Mouse (Mus musculus): ENCODE data around the gene Clec4e. TPM values are rescaled to one million over a fixed set of nuclear protein-coding genes. Genes with fewer than 3 reads are reported as not detected.
"Not testable (repeated sequence)": the region's sequence is repeated elsewhere in the genome, so short reads cannot be mapped to it uniquely, and the experiment has no call there.

The Clec4e gene
- polyA plus RNA-seq (2012; rRNA removed) = 0.10 and 0.28 TPM in 2 replicates

DNA sequence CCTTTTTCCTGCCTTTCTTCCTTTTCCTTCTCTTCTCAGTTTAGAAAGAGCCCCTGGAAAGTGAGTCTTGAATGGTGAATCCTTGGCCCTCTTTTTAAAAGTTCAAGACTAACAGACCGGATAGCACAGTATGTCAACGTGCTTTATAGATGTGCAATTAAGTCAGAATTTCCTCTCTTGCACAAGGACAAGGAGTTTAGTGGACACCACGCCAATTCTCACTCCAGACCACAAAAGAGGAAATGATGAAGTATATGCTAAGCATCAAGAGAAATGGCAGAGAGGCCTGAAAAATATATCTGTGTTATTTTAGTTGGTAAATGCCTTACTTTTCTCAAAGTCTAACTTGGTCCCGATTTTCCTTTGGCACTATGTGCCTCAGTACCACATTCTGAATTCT is at the start of gene Clec4e:
TSS of gene Clec4e (minus strand) at position 118 of the 400 bp plus-strand sequence.
- no peak for DNase-seq (ENCODE audit: low read depth)

DNA sequence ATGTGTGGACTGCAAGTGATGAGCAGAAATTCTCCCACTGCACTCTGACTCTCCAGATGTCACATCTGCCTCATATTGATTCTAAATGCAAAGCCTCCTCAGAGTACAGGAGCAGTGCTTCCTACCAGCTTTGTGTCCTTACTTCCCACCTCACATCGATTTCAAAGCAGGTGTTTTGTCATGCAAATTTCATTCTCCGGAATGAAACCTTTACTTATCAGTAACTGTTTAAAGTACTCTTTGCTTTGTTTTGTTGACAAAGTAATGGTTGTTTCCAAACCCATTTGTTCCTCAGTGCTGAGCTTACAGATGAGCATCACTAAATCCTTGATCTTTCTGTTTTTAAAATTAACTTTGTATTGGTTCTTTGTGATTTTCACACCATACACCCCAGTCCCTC is 42.8 kb upstream of the Clec4e start:
- no peak for DNase-seq (ENCODE audit: low read depth)

DNA sequence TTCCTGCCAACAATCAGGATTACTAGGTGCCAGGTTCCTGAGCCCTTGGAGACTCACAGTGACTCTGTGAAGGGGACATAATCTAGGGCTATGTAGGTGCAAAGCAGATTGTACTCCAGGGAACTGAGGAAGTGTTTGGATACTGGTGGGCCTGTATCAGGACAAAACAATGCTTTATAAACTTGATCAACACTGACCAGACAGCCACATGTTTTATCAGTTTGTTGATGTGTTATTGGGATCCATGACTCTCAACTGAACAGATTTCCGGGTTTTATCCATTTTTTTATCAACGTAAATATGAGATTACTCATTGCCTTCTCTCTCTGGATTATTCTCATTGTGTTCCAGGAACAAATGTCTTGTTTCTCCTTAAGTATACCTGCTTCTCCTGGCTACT is 18.4 kb upstream of the Clec4e start, which contains the start of gene Vmn2r19:
TSS of gene Vmn2r19 (plus strand) at position 301 of the 400 bp plus-strand sequence.
- no peak for DNase-seq (ENCODE audit: low read depth)

DNA sequence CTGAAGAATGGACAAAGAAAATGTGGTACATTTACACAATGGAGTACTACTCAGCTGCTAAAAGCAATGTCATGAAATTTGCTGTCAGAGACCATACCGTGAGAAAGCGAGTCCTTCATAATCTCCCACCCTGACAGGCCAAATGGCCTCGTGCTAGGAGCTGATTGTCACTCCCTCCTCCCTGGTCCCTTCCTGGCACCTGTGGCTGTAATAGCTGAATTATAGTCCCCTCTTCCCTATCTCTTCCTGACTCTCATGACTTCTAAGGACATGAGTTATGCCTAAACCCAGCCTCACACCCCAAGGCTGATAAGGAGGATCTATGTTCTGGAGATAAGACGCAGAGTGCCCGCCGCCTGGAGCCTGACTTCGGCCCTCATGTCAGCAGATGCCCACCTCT is 16.6 kb upstream of the Clec4e start:
- DNase-seq (ENCODE audit: low read depth) = not testable (repeated sequence)

DNA sequence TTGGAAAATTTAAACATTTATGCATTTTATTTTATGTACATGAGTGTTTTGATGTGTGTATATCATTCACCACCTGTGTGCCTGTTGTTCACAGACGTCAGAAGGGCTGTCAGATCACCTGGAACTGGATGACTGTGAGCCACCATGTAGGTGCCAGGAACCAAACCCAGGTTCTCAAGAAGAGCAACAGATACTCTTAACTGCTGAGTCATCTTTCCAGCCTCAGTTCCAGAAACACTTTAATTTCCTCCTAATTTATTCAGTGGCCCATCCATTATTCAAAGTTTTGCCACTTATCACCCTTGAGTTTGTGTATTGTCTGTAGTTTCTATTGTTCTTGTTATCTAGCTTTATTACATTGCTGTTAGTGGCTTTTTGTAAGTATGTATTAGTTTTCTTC is 7.0 kb upstream of the Clec4e start:
- no peak for DNase-seq (ENCODE audit: low read depth)

DNA sequence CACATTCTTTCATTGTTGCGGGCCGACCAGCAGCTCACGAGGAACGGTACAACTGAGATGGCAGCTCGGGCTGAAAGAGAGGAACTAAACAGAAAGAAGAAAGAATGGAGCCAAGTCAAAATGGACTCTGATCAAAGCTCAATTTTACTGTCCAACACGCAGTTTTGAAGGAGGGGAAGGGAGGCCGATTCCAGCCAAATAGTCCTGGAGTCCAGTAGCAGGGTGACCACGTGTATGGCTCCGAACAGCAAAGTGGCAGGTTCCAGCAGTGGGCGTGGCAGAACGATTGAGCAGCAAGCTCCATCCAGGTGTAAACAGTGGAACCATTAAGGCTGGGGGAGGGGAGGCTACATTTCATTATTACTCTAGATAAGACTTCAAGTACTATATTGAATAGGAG is 3.8 kb upstream of the Clec4e start:
- DNase-seq (ENCODE audit: low read depth) = not testable (repeated sequence)

DNA sequence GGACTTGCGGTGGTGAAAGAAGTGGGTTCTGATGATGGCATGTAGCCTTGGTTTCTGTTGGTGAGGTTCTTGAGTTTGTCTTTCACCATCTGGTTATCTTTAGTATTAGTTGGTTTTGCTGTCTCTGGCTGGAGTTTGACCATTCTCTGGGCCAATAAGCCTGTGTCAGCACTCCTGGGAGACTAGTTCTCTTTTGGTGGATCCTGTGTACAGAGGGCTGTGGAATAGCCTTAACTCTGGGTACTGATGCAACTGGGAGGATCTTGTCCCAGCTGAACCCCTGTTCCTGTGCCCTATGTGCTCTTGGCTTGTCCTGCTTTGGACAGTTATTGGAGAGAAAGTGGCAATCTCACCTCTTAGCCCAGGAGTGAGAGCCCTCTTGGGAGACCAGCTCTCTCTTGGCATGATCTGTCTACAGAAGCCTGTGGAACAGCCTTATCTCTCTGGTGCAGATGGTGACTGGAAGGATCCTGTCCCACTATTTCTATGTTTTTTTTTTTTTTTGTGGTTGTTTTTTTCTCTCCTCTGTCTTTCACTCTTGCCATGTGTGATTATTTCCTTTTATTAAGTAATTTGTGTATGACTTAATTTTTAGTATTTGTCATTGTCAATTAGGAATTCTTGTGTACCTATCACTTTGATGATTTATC is 3.2 kb upstream of the Clec4e start:
- no peak for DNase-seq (ENCODE audit: low read depth)

DNA sequence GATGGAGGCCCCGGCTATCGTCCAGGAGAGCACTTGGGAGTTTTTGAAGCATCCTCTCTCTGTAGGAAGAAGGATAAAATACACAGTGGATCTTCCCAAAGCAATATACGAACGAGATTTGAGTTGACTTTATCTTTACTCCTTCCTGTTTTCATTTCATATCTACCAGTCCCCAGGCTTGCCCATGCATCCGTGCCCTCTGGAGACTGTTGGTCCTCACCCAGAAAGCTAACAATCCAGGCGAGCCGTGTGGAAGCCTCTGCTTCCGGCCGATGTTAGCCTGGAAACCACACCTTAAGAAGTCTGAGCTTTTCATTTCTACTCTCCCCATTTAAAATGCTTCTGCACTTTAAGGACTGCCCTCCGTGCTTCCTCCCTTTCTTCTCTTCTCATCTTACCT is 739 bp downstream of the Clec4e start:
- no peak for DNase-seq (ENCODE audit: low read depth)

DNA sequence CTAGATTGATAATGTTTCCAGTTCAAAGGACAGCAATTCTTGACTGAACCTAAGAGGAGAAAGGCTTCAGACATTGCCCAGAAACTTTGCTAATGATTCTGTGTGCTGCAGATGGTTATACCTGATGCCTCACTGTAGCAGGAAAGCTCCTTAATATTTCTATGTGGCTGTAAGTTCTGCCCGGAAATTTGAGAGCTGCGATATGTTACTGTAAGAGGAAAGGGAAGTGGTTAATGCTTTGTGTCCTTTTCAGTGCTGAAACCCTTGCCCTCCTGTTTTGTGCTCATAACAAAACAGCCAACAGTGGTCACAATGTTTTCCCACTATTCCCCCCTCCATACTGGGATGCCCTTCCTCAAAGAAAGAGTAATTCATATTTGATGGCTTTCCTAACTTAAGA is 3.4 kb downstream of the Clec4e start:
- DNase-seq (ENCODE audit: low read depth) = no peak

DNA sequence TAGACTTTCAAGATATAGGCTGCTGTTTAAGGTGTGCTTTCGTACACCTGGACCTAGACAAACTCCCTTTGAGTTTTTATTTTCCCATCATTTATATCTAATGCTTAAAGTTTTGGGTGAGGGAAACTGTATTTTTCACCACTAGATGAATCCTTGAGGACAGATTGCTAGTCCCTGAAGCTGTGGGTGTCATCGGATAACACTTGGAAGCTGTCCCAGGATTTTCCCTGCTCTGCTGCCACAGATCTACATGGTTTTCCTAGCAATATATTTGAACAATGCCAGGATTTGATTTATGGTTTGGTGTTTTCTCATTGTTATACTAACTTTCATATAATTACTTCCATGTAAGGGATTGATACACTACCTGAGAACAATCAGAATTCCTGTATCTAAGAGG is 10.2 kb downstream of the Clec4e start:
- no peak for DNase-seq (ENCODE audit: low read depth)

DNA sequence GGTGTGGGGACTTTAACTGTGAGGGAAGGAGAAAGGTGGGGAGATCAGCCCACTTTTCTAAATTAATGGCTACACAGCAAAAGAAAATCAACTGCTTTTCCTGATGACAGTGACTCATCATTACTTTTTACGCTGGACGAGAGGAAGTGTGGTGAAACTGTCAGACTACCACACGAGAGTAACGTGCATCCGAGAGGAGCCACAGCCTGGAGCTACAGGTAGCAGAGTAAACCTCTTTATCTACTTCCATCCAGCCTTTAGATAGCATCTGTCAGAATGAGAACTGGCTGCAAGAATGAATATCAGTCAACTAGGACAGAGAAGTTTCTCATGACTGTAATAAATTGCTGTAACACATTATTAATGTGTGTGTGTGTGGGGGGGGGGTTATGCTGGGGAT is 22.7 kb downstream of the Clec4e start:
- no peak for DNase-seq (ENCODE audit: low read depth)

DNA sequence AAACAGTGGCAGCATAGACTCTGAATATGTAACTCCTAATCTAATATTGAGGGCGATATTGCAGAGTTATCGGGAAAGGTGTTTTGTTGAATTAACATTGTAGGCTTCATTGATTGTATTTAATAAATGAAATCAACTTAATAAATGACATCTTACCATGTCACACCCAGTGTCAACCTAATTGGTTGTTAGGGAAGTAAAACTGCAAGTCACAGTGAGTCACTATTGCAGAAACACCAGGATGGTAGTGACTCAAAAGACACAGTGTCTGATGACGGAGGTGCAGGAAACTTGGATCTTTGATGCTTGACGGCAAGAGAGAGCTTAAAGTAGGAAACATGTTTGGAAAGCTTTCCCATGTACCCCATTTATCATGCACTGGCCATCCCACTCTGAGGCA is 23.9 kb downstream of the Clec4e start:
- no peak for DNase-seq (ENCODE audit: low read depth)

DNA sequence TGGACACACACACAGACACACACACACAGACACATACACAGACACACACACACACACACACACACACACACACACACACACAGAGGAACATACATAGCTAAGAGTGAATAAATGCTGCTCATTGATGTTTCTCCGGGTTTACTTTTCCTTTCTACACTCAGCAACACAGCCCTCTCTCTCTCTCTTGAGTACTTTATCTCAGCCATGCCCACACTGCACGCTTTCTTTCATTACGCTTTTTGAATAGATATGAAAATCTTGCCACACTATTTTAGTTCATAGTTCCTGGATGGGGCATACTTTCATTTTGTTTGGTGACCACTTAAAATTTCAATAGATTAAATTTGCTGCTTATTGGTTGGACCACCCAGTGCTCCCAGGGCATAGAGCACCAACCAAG is 25.5 kb downstream of the Clec4e start:
- DNase-seq (ENCODE audit: low read depth) = no peak

DNA sequence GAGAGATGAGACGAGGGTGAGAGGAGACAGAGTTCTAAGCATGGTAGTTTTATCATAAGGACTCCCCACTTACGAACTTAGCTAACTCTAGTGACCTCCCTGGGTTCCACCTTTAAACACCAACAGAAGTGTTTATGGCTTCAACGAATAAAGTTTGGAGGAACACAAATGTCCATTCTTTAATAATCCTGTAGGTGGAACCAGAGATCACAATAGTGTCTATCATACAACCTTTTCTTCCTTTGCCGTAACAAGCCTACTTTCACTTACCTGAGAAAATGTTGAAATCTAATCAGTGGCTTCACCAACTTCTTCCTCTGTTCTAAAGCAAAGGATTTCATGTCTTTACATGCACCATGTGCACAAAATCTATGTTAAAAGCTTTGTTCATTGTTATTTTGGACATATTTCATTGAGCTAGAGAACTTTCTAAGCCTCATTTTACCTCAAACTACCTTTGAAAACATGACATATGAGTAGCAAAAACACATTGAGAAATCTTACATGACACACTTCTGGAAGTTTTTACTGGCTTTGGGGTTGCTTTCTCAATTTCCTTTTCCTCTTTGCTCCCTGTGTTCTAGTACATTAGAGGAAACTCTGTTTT is 28.0 kb downstream of the Clec4e start, which contains the start of gene Clec4d:
TSS of gene Clec4d (plus strand) at position 557 of the 607 bp plus-strand sequence.
- no peak for DNase-seq (ENCODE audit: low read depth)

DNA sequence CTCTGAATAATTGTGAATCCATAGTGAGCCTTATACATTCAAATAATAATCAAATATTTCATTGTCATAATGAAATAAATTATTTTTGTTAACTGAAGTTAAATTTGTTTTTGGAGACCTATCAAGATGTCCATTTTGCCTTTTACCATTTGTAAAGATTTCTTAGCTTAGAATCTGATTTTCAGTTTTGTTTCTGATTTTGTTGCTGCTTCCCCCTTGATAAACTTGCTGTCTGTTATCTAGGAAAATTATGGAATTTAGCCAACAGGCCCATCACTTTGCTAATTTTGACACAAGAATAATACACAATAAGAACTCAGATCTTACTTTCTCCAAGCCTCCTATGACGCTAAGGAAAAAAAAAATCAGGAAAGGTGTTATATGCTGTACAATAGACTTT is 28.8 kb downstream of the Clec4e start:
- no peak for DNase-seq (ENCODE audit: low read depth)

DNA sequence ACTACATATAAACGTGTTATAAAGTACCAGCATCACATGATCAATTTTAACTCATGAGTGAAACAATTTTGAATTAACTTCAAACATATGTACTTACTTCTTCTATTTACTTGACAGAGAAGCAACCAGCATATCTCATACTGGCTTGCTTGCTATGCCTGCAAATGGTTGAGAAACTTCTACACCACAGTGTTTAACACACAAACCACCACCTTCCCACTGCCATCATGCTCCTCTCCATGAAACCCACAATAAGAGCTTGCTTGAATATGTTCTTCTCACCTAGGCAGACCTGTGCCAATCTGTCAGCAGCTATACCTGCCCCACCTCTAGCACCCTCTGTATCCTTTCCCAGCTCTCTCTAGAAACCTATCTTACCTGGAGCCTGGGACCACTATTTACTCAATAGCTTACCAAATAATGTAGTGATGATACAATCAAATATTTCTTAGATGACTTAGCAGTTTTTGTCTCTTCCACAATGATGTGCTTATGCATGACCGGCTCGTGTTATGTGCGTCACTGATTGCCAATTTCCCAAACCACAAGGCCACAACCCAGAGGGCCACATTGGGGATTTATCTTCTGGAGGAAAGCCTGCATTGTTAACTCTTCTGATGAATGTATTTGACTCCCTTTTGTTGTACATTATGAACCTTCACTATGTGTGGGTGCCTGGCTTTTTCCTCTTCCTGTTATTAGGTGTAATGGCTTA is 29.6 kb downstream of the Clec4e start:
- no peak for DNase-seq (ENCODE audit: low read depth)

DNA sequence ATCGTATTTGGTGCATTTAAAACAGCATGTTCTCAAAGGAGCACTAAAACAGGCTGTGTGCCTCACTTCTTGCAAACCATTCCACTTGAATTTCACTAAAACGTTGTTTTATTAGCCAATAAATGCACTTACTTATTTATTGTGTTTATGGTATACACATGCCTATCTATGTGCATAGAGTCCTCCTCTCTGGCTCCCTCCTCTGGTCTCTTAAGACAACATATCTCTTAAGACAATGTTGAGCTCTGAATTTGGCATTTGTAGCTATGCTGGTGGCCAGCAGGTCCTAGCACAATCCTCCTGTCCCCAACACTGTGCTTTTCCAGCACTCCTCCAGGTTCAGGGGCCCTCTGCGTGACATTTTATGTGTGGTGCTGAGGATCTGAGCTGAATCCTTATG is 30.7 kb downstream of the Clec4e start:
- DNase-seq (ENCODE audit: low read depth) = no peak

DNA sequence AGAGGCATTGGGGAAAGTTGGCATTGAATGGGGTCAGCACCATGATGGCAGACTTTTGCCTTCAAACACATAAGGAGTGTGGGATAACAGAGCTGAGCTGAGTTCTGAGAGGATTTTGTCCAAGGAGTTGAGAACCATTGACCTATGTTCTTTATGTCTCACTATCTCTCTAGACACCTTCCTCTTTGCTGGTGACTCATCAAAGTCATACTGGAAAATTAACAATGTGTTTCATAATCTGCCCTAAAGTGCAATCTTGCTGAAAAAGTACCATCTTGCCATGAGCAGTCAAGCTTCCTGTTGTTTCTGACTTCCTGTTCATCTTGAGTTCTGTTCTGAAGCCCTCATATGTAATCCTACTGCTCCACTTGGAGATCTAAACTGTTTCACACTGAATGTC is 36.9 kb downstream of the Clec4e start:
- no peak for DNase-seq (ENCODE audit: low read depth)

DNA sequence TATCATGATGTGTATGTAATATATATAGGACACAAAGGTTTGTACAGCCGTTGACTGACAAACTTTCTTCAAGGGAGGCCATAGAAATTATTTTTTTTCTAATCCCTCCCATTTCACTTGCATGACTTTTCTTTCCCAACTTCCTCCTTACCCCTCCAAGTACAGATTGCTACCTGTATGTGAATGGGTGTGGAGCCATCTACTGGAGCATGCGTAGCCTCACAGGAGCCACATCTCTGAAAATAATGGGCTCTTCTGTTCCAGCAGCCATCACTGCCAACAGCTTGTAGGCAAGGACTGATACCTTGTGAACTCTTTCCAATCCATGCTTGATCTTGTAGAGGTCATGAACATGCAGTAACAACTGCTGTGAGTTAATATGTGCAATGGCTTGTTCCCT is 40.8 kb downstream of the Clec4e start:
- not testable (repeated sequence) for DNase-seq (ENCODE audit: low read depth)

DNA sequence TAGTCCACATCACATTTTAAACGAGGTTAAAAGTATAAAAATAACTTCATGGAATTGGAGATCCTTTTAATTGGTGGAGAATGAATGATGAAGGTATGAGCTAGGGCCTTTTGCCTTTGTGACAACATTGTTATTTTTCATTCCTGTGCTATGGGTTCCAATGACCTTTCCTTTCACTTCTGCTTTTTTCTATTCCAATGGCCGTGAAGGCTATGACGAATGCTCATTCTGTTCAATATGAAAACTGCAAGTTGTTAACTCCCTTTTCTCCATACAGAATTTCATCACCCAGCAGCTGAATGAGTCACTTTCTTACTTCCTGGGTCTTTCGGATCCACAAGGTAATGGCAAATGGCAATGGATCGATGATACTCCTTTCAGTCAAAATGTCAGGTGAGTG is 45.5 kb downstream of the Clec4e start:
- no peak for DNase-seq (ENCODE audit: low read depth)

DNA sequence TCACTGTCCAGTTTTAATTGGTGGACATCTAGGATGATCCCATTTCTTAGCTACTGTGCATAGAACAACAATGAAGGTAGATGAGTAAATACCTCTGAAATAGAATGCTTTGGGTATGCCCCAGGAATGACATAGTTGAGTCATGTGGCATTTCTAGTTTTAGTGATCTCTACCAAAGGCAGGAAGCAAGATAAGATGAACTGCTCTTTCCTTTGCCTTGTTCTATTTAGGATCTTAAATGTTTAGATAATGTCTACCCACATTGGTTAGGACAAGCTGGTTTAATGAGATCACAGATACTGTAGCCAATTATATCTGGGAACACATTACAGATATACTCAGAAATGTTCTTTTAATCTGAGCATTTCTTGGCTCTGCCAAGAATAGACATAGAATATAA is 52.1 kb downstream of the Clec4e start:
- DNase-seq (ENCODE audit: low read depth) = no peak
